Mouse (Mus musculus) cerebellum, postnatal 36 days (tissue): Measurements from ENCODE around the gene Slc8b1.
A peak's percentile ranks its signal among the peaks of the same experiment; 100 is the strongest.

Source experiments
- DNase-seq, 2 experiments: peaks; one replicate each; pipeline ENCODE4 v3.0.0; 2021 to 2022; ENCODE audit warnings: mixed read lengths in 2 of 2

Slc8b1 gene

GRCm38 (mm10) chr5:120531631-120532030, 20.7 kb downstream of the Slc8b1 start:
- DNase-seq = no peak

GRCm38 (mm10) chr5:120534071-120534685, 23.2 kb downstream of the Slc8b1 start:
- DNase-seq = no peak

GRCm38 (mm10) chr5:120534686-120535075, 23.7 kb downstream of the Slc8b1 start:
- no peak for DNase-seq

- peak; percentile 54 to 56 for DNase-seq
Measured at GRCm38 (mm10) chr5:120536046-120536445, 25.1 kb downstream of the Slc8b1 start.

- peak in 1 of 2 experiments; percentile 37 for DNase-seq
Measured at GRCm38 (mm10) chr5:120536632-120537031, 25.7 kb downstream of the Slc8b1 start.

- DNase-seq = no peak
Measured at GRCm38 (mm10) chr5:120548236-120548850, 37.4 kb downstream of the Slc8b1 start.

GRCm38 (mm10) chr5:120550137-120550536, 39.2 kb downstream of the Slc8b1 start:
- DNase-seq = no peak

- DNase-seq = no peak
Measured at GRCm38 (mm10) chr5:120550673-120551072, 39.7 kb downstream of the Slc8b1 start.

- no peak for DNase-seq
Measured at GRCm38 (mm10) chr5:120555871-120556270, 44.9 kb downstream of the Slc8b1 start.

- DNase-seq = peak in 1 of 2 experiments; percentile 37
Measured at GRCm38 (mm10) chr5:120558041-120558440, 47.1 kb downstream of the Slc8b1 start.

GRCm38 (mm10) chr5:120558762-120559161, 47.8 kb downstream of the Slc8b1 start:
- no peak for DNase-seq

GRCm38 (mm10) chr5:120560129-120560615, 49.2 kb downstream of the Slc8b1 start:
- DNase-seq = peak in 1 of 2 experiments; percentile 51

- peak; percentile 77 to 80 for DNase-seq
Measured at GRCm38 (mm10) chr5:120560616-120561311, 49.8 kb downstream of the Slc8b1 start.

- peak in 1 of 2 experiments; percentile 24 for DNase-seq
Measured at GRCm38 (mm10) chr5:120562956-120563913, 52.3 kb downstream of the Slc8b1 start.

- no peak for DNase-seq
Measured at GRCm38 (mm10) chr5:120563914-120564311, 52.9 kb downstream of the Slc8b1 start.

- peak in 1 of 2 experiments; percentile 23 for DNase-seq
Measured at GRCm38 (mm10) chr5:120565171-120565905, 54.4 kb downstream of the Slc8b1 start.

GRCm38 (mm10) chr5:120566101-120566500, 55.1 kb downstream of the Slc8b1 start:
- peak; percentile 83 to 90 for DNase-seq

GRCm38 (mm10) chr5:120566681-120567252, 55.8 kb downstream of the Slc8b1 start:
- peak in 1 of 2 experiments; percentile 51 for DNase-seq

- DNase-seq = peak in 1 of 2 experiments; percentile 59
Measured at GRCm38 (mm10) chr5:120567253-120567701, 56.3 kb downstream of the Slc8b1 start.

- peak in 1 of 2 experiments; percentile 37 for DNase-seq
Measured at GRCm38 (mm10) chr5:120567761-120568211, 56.8 kb downstream of the Slc8b1 start.

- peak; percentile 54 to 61 for DNase-seq
Measured at GRCm38 (mm10) chr5:120568336-120568768, 57.4 kb downstream of the Slc8b1 start.
